Mouse (Mus musculus) heart, postnatal 36 days (tissue): ENCODE results near the gene Atrn. TPM values are rescaled to one million over a fixed set of nuclear protein-coding genes. Genes with fewer than 3 reads are reported as not detected.
A peak's percentile ranks its signal among the peaks of the same experiment; 100 is the strongest.

Source experiments
- DNase-seq, 2 experiments: peaks; one replicate each; pipeline ENCODE4 v3.0.0; 2021 to 2022
- intact Hi-C: fragments of 180-260 bp; cut with DNase I; formaldehyde crosslinking; loops from one replicate; pipeline ENCODE4 v1.15.1; 2025
- microRNA-seq, 2 experiments: library from miRNA; unstranded; fragments of <30 nt; microRNA quantifications; one replicate each; pipeline ENCODE4 v1.2.0; 2021; ENCODE audit warnings: borderline number of aligned reads in 2 of 2
- total RNA-seq, 2 experiments: library from RNA; stranded (reverse); gene quantifications; 2 replicates each; pipeline ENCODE4 v1.2.3; 2021

Gene Atrn
- total RNA-seq, 2 experiments from 2014 or later, result 23.9 to 27.0 TPM

DNA sequence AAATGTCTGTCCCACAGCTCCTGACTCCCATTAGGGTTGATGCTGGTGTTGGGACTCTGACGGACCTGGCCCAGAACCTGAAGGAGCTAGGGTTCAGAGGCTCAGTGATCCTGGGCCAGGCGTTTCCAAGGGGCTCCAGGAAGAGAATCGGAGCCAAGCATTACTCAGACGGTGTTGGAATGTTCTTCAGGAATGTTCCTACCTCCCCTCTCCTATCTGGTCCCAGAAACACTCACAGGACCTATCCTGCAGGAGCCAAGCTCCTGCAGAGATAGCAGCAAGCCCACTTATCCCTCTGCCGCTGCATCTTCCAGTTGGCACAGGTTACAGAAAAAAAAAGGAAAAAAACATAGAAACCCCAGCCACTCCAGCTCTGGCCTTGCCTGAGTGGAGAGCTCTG is 155.3 kb downstream of the Atrn start:
- DNase-seq, result no peak
- intact Hi-C loops, result no loop called here

DNA sequence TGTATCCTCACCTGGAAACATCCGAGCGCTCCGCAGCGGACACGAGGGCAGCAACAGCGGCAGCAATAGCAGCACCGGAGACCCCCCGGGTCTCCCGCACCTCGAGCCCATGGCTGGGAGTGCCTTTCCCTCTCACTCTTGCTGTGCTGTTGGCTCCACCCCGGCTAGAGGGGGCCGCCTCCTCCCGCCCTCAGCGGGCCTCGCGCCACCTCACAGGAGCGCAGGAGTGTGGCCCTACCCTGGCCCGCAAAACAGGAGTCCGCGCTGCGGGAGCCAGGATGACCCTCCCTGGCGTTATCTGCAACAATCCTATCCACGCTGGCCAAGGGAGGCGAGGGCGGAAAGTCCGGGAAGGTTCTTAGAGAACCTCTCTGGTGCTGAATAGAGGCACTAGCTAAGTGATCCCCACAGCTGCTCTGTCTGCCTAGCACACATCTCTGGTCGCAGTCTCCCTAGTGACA is 157.1 kb downstream of the Atrn start, which contains the start of gene Adam33:
Gene Adam33, minus strand, starts transcription at position 411 of the 461 bp plus-strand sequence.
- DNase-seq, result peak in 1 of 2 experiments; percentile 32
- intact Hi-C loops, result no loop called here

DNA sequence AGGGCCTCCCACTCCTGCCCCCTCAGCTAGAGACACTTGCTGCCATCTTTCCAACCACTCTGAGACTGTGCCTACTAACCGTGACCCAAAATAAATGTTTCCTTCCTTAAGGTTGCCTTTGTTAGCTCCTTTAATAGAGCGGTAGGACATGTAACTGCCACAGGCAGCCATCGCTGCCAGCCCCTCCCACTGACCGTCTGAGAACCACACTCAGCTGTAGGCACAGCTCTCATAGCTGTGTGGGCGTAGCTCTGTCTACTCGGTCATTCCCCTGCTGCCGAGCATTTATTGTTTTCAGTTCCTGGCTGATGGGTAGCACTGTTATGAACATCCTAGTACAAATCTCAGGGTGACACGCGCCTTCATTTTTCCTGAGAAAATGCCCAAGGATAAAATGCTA is 160.0 kb downstream of the Atrn start:
- no peak for DNase-seq
- intact Hi-C loops, result no loop called here

DNA sequence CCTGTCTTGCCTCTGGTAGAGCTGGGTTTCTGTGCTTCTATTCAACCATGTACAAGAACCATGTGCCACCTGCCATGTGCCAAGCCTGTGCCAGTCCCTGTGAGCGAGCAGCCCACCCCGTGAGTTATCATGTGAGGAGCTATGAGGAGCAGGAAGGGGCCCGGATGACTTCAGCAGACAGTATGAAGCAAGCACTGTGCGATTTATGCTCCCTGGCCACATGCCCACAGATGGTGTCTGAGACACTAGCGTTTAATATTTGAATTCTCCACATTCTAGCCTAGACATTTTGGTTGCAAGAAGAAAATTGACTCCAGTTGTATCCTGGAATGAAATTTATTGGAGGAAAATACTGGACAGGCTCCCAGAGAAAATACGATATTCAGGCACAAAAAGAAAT is 161.2 kb downstream of the Atrn start:
- intact Hi-C loops, result no loop called here
- DNase-seq, result no peak

DNA sequence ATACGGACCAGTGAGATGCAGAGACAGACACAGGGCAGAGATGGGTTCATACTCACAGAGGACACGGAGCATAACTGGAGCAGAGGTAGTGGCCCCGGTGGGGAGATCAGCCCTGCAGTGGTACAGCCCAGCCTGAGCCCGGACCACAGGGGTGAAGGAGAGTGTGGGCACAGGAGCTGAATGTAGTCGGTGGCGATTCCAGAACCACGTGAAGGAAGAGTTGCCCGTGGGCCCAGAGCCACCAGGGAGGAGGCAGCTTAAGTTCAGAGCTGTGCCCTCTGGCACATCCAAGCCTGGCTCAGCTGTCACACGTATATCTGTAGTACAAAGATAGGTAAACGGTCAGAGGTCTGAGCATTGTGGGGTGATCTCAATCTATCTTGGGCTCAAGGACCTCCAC is 166.2 kb downstream of the Atrn start:
- intact Hi-C loops, result no loop called here
- DNase-seq, result no peak

Small RNAs within 50 kb of the gene (microRNA-seq; reads per million reads assigned to microRNA genes)
- gene Mir6973b, result 0 reads per million in 2 experiments

Other genes with a start within 250 kb of the Atrn start
- gene Ddrgk1, start 241.8 kb upstream of the Atrn start, total RNA-seq, result 10 to 100 TPM; 81.3 to 87.0 TPM
- 10 to 100 TPM; 17.9 to 18.7 TPM for gene Itpa, start 238.9 kb upstream of the Atrn start, total RNA-seq
- gene Slc4a11, start 209.0 kb upstream of the Atrn start, total RNA-seq, result under 1 TPM; 0.33 to 0.36 TPM
- gene 4930402H24Rik, start 89 bp upstream of the Atrn start, total RNA-seq, result 10 to 100 TPM; 53.8 to 60.9 TPM
- 10 to 100 TPM in 1 of 2 experiments, 1 to 10 TPM in 1; 6.9 to 10.4 TPM for gene Gfra4, start 136.6 kb downstream of the Atrn start, total RNA-seq
- gene Adam33, start 157.3 kb downstream of the Atrn start, total RNA-seq, result 1 to 10 TPM; 1.7 to 2.2 TPM
- 1 to 10 TPM; 1.9 to 4.6 TPM for gene Siglec1, start 180.3 kb downstream of the Atrn start, total RNA-seq
- gene Hspa12b, start 220.8 kb downstream of the Atrn start, total RNA-seq, result 10 to 100 TPM; 32.1 to 44.1 TPM
- gene Gm11037, start 227.0 kb downstream of the Atrn start, total RNA-seq, result not detected